Mouse (Mus musculus): ENCODE results near the gene Fbxl13.

The Fbxl13 gene

GRCm38 (mm10) chr5:21481521-21481920 is 163.9 kb downstream of the Fbxl13 start:
- no peak for DNase-seq

GRCm38 (mm10) chr5:21479746-21480145 is 165.7 kb downstream of the Fbxl13 start:
- DNase-seq: no peak

GRCm38 (mm10) chr5:21478428-21478827 is 167.0 kb downstream of the Fbxl13 start:
- no peak for DNase-seq

- no peak for DNase-seq
These were observed 177.3 kb downstream of the Fbxl13 start for GRCm38 (mm10) chr5:21468100-21468499.

DNA sequence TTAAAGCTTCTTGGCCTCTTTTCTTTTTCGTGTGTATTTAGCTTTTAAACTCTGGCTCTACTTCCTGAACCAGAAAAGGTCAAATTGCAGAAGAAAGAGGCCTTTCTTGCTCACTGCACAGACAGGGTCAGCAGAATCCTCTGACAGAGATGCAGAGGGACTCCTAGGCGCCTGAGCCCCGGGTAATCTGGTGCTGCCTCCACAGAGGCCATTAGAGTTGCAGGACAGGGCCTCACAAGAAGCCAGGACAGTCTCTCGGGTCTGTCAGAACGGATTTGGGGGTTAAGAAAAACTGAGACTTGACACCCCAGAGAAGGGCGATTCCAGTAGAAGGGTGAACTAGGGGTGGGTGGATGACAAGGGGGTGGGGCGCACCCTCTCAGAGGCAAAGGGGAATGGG is 178.0 kb downstream of the Fbxl13 start:
- peak; percentile 9 for DNase-seq

- no peak for DNase-seq
These were observed 204.5 kb downstream of the Fbxl13 start for GRCm38 (mm10) chr5:21440833-21441530.

GRCm38 (mm10) chr5:21439446-21440110 is 205.9 kb downstream of the Fbxl13 start:
- DNase-seq: no peak

GRCm38 (mm10) chr5:21438428-21438827 is 207.0 kb downstream of the Fbxl13 start:
- DNase-seq: no peak

- peak; percentile 8 for DNase-seq
These were observed 208.9 kb downstream of the Fbxl13 start for GRCm38 (mm10) chr5:21436471-21436975.

DNA sequence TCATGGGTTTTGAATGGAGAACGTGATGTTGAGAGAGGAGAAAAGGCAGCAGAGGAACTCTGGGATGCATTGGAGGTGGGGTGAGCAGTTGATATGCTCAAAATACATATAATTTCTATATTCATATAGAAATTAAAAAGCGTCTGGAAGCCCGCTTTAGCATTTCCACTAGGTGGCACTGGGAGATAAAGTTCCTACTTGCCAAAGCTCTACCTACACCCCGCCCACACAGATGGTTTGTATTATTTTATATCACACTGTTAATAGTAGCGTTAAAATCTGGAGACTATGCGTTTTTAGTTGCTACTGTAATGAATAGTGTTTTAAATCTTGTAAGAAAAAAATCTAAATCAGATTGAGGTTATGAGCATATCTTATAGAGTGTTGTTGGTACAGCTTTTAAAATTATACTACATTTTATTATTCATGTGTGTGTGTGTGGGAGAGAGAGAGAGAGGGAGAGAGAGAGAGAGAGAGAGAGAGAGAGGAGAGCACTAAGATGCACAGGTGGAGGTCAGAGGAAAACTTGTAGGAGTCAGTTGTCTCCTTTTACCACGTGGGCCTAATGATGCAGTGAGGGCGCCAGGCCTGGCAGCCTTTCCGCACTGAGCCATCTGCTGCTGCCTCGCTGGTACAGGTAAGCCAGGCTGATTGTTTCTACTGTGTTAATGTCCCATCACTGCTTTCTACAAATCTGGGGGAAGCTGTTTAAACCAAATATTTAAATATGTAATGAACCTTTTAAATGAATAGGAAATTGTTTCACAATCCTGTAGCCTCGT is 211.1 kb downstream of the Fbxl13 start:
- peak; percentile 27 for DNase-seq

Measured in retina, postnatal 1 day (tissue).